Mouse (Mus musculus) heart, embryonic 11.5 days (tissue): ENCODE data around the gene Rundc1. TPM values are rescaled to one million over a fixed set of nuclear protein-coding genes. Genes with fewer than 3 reads are reported as not detected.

Source experiments
- ATAC-seq: fragments of 200-750 bp; cut with Nextera tagmentation; replicated peaks from 2 replicates; pipeline ENCODE4 v1.8.0; 2017; ENCODE audit warnings: moderate library complexity; ENCODE audit not compliant: insufficient number of reproducible peaks, low FRiP score, low TSS enrichment
- H3K27ac ChIP-seq: fragments of 300-500 bp; sonication (generic); 2 replicates; pipeline ENCODE4 v1.5.1; 2014; ENCODE audit warnings: mild to moderate bottlenecking, low read depth, low read length
- H3K27me3 ChIP-seq: fragments of 300-500 bp; sonication (generic); 2 replicates; pipeline ENCODE4 v1.6.1; 2014; ENCODE audit warnings: mild to moderate bottlenecking, low read length, mixed read lengths; ENCODE audit not compliant: control insufficient read depth, insufficient read depth
- H3K36me3 ChIP-seq: fragments of 300-500 bp; sonication (generic); 2 replicates; pipeline ENCODE4 v1.6.1; 2014; ENCODE audit warnings: mild to moderate bottlenecking, low read length, moderate library complexity, mixed read lengths; ENCODE audit not compliant: control insufficient read depth, insufficient read depth
- H3K4me1 ChIP-seq: fragments of 300-500 bp; sonication (generic); 2 replicates; pipeline ENCODE4 v1.6.1; 2014; ENCODE audit warnings: low read length; ENCODE audit not compliant: control insufficient read depth, insufficient read depth
- H3K4me2 ChIP-seq: fragments of 300-500 bp; sonication (generic); 2 replicates; pipeline ENCODE4 v1.6.1; 2014; ENCODE audit warnings: mild to moderate bottlenecking, moderate library complexity
- H3K4me3 ChIP-seq: fragments of 300-500 bp; sonication (generic); 2 replicates; pipeline ENCODE4 v1.5.1; 2014; ENCODE audit warnings: low read depth, low read length
- H3K9ac ChIP-seq: fragments of 300-500 bp; sonication (generic); 2 replicates; pipeline ENCODE4 v1.6.1; 2014; ENCODE audit warnings: mild to moderate bottlenecking, low read depth, low read length, moderate library complexity
- H3K9me3 ChIP-seq: fragments of 300-500 bp; sonication (generic); replicated peaks from 2 replicates; pipeline ENCODE4 v1.6.1; 2016; ENCODE audit warnings: low read length; ENCODE audit not compliant: control insufficient read depth
- WGBS: fragments of 180-500 bp; shearing (Covaris S2); extraction: QIAGEN DNeasy Blood & Tissue Kit; methylation state at CpG from one replicate; pipeline ENCODE4 v1.1.7; 2014; ENCODE audit not compliant: insufficient replicate concordance; 5-methylcytosine and 5-hydroxymethylcytosine counted together
- polyA plus RNA-seq: library from polyadenylated mRNA; unstranded; fragments of >200 nt; fragmentation: Nextera tagmentation; extraction: Ambion mirVana; gene quantifications from 2 replicates; pipeline ENCODE4 v1.2.1, GENCODE M21; 2014

The Rundc1 gene
- polyA plus RNA-seq, 1 experiment from 2014 or later: 9.6 TPM

- no peak overlapping the region for H3K27ac ChIP-seq
- no peak overlapping the region for H3K4me3 ChIP-seq
- H3K27me3 ChIP-seq: no peaks in the 10 kb centered on the region
- H3K4me1 ChIP-seq: peaks cover 6% of the 10 kb centered on the region; the same call in 1 of the 2 replicates
- no peak overlapping the region for H3K4me2 ChIP-seq
- WGBS: 64% methylated on average over 6 of the region's 6 CpGs
- H3K9ac ChIP-seq: no peak overlapping the region; the same call in 1 of the 2 replicates
- H3K9me3 ChIP-seq: no peaks in the 10 kb centered on the region
- 0 out of 2 replicates have a peak, but pooled peaks cover 2% of the 10 kb centered on the region for H3K36me3 ChIP-seq
- no peak for ATAC-seq
Measured at GRCm38 (mm10) chr11:101418991-101419390, 5.9 kb upstream of the Rundc1 start.

DNA sequence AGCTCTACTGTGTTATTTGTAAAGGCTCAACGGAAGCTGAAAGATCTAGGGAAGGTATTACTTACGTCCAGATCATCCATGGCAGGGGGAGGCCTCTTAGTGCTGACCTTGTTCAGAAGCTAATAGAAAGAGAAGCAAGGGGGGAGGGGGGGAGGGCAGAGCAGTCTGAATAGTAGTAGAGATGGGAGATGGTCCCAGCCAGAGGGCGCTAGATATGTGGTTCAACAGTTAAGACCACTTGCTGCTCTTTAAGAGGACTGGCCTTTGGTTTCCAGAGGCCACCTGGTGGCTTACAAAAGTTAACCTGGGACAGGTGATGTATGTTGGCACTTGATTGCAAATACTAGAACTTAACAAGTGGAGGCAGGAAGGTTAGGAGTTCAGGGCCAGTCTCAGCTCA, 5.3 kb upstream of the Rundc1 start:
- Histone ChIP-seq H3K9ac (no peak overlapping the region), H3K4me3 (no peak overlapping the region), H3K4me2 (no peak overlapping the region), H3K27ac (no peak overlapping the region), H3K36me3 (0 out of 2 replicates have a peak, but pooled peaks cover 2% of the 10 kb centered on the region), H3K9me3 (no peaks in the 10 kb centered on the region), H3K4me1 (peaks cover 6% of the 10 kb centered on the region; the same call in 1 of the 2 replicates), H3K27me3 (no peaks in the 10 kb centered on the region)
- 34% methylated on average over 3 of the region's 3 CpGs for WGBS
- no peak for ATAC-seq

- Histone ChIP-seq H3K9me3 (no peaks in the 10 kb centered on the region), H3K4me2 (no peak overlapping the region), H3K36me3 (0 out of 2 replicates have a peak, but pooled peaks cover 2% of the 10 kb centered on the region), H3K4me1 (peaks cover 6% of the 10 kb centered on the region; the same call in 1 of the 2 replicates), H3K27me3 (no peaks in the 10 kb centered on the region), H3K27ac (no peak overlapping the region), H3K9ac (no peak overlapping the region), H3K4me3 (no peak overlapping the region)
- ATAC-seq: no peak
- WGBS: 82% methylated on average over 5 of the region's 5 CpGs
Measured at GRCm38 (mm10) chr11:101420148-101420547, 4.7 kb upstream of the Rundc1 start.

DNA sequence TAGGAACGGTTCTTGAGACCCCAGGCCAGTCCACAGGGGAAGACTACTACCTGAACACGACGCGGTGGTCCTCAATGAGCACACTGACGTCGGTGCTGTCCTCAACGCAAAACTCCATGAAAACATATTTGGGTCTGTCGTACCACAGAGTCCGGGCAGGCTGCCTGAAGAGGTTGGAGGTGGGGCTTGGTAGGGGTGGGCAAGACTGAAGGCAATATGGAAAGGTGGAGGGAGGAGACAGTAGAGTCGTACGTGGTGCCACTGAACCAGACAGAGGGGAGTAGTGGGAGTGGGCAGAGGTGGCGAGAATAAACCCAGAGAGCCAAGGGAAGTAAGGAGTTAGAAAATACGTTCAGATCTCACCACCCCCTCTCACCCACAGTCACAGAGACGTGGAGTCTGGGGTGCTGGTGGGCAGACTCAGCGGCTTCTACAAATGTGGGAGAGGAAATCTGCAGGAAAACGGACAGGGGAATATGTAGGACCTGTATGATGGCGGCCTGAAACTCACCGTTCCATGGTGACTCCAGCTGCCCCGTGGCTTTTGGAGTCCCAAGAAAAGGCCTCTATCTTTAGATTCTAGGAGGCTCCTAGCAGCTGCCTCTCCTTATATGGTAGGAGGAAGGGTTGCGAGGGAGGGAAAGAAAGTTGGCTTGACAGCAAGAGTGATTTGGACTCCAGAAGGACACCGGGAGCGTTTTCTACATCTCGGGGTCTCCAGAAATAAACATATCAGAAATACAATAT, 607 bp upstream of the Rundc1 start, which contains the start of gene Gm27029:
TSS of gene Gm27029 (minus strand) at position 692 of the 747 bp plus-strand sequence.
- Histone ChIP-seq H3K4me1 (peaks cover 17% of the 10 kb centered on the region), H3K36me3 (0 out of 2 replicates have a peak, but pooled peaks cover 2% of the 10 kb centered on the region), H3K4me2 (peak within 1 kb of the TSS; percentile 98), H3K4me3 (peak within 1 kb of the TSS; percentile 95), H3K27me3 (no peaks in the 10 kb centered on the region), H3K9ac (peak within 1 kb of the TSS; percentile 90), H3K27ac (peak within 1 kb of the TSS; percentile 94), H3K9me3 (no peaks in the 10 kb centered on the region)
- ATAC-seq: peak; percentile 62; the same call in 1 of the 2 replicates
- 3% methylated on average over 23 of the region's 23 CpGs for WGBS

GRCm38 (mm10) chr11:101426165-101426564, 1.3 kb downstream of the Rundc1 start:
- no peak for ATAC-seq
- Histone ChIP-seq H3K27ac (no peak overlapping the region), H3K9me3 (no peaks in the 10 kb centered on the region), H3K4me3 (peak overlapping the region; percentile 95), H3K27me3 (no peaks in the 10 kb centered on the region), H3K36me3 (peaks cover 8% of the 10 kb centered on the region), H3K9ac (0 out of 2 replicates have a peak overlapping the region, but pooled peaks have one; percentile 90), H3K4me1 (peaks cover 17% of the 10 kb centered on the region), H3K4me2 (peak overlapping the region; percentile 98)
- 55% methylated on average over 8 of the region's 8 CpGs for WGBS

GRCm38 (mm10) chr11:101431327-101431726, 6.4 kb downstream of the Rundc1 start:
- H3K27me3 ChIP-seq: no peaks in the 10 kb centered on the region
- H3K4me3 ChIP-seq: no peak overlapping the region
- ATAC-seq: no peak
- H3K4me2 ChIP-seq: no peak overlapping the region
- H3K27ac ChIP-seq: no peak overlapping the region
- peaks cover 4% of the 10 kb centered on the region for H3K4me1 ChIP-seq
- peaks cover 13% of the 10 kb centered on the region for H3K36me3 ChIP-seq
- H3K9ac ChIP-seq: no peak overlapping the region
- 91% methylated on average over 9 of the region's 9 CpGs for WGBS
- H3K9me3 ChIP-seq: no peaks in the 10 kb centered on the region

DNA sequence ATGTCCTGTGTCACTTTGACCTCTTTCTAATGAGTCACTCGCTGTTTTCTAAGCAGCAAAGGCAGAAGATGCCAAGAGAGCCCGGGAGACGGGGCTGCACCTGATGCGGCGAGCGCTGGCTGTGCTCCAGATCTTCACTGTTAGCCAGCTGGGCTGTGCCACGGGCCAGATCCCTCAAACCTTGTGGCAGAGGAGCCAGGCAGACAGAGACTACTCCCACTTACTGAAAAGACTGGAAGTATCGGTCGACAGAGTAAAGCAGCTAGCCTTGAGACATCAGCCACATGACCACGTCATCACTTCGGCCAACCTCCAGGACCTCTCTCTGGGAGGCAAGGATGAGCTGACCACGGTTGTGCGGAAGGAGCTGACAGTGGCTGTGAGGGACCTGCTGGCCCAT, 8.5 kb downstream of the Rundc1 start:
- H3K36me3 ChIP-seq: peaks cover 13% of the 10 kb centered on the region
- H3K27me3 ChIP-seq: no peaks in the 10 kb centered on the region
- H3K4me1 ChIP-seq: no peaks in the 10 kb centered on the region
- no peak overlapping the region for H3K4me3 ChIP-seq
- no peak overlapping the region for H3K27ac ChIP-seq
- 90% methylated on average over 13 of the region's 13 CpGs for WGBS
- ATAC-seq: no peak
- no peak overlapping the region for H3K4me2 ChIP-seq
- H3K9me3 ChIP-seq: no peaks in the 10 kb centered on the region
- no peak overlapping the region for H3K9ac ChIP-seq

GRCm38 (mm10) chr11:101435831-101436230, 10.9 kb downstream of the Rundc1 start:
- WGBS: 64% methylated on average over 4 of the region's 4 CpGs
- no peak overlapping the region for H3K4me3 ChIP-seq
- no peaks in the 10 kb centered on the region for H3K9me3 ChIP-seq
- no peak for ATAC-seq
- no peak overlapping the region for H3K27ac ChIP-seq
- no peak overlapping the region for H3K9ac ChIP-seq
- H3K36me3 ChIP-seq: peaks cover 7% of the 10 kb centered on the region
- H3K27me3 ChIP-seq: no peaks in the 10 kb centered on the region
- no peak overlapping the region for H3K4me2 ChIP-seq
- H3K4me1 ChIP-seq: no peaks in the 10 kb centered on the region
